Mouse (Mus musculus) lung, postnatal 0 days (tissue): ENCODE measurements around the gene Actn1.

Source experiments
- CTCF ChIP-seq: IDR thresholded peaks from 2 replicates; pipeline ENCODE4 v1.5.1; 2016; ENCODE audit warnings: antibody characterized with exemption, mild to moderate bottlenecking
- EP300 ChIP-seq: IDR thresholded peaks from 2 replicates; pipeline ENCODE4 v1.6.1; 2016; ENCODE audit warnings: antibody characterized with exemption, mild to moderate bottlenecking, control low read depth

GRCm38 (mm10) chr12:80164526-80164925, 95.6 kb downstream of the Actn1 start:
- TF ChIP-seq EP300 (no peak), CTCF (no peak)
